Mouse (Mus musculus): ENCODE data around the gene Ing3.

The Ing3 gene

DNA sequence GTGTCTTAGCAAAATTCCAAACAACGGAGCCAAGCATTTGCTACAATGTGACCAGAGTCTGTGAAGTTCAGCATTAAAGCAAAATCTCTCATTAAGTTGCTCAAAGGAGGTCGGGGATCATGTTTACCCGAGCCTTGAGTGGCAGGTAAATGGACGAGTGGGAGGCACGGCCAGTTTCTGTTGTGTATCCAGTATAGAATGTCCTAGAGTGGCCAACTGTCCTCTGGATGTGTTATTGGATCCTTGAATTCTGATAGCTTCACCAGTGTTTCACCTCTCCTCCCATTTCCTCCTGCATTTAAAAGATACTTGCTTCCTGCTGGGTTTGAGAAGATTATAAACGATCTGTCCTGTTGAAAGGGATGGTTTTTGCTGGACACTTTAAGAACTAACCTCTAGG, 50.7 kb downstream of the Ing3 start:
- Histone ChIP-seq H3K4me3 (replicated peaks; ENCODE audit: low read length) (no peak overlapping the region), H3K27me3 (ENCODE audit: insufficient read depth, low read length) (peaks cover 11% of the 10 kb centered on the region), H3K4me1 (replicated peaks; ENCODE audit: low read depth, low read length) (peaks cover 36% of the 10 kb centered on the region), H3K9me3 (ENCODE audit: low read length) (no peaks in the 10 kb centered on the region), H3K36me3 (ENCODE audit: insufficient read depth, low read length) (no peaks in the 10 kb centered on the region)
- TF ChIP-seq POU5F1 (IDR thresholded peaks at IDR 0.05; ENCODE audit: borderline replicate concordance, low read length), result no peak
- no peak for TF ChIP-seq NANOG (IDR thresholded peaks at IDR 0.05; ENCODE audit: borderline replicate concordance, low read length)
- no peak for TF ChIP-seq CTCF (conservative IDR thresholded peaks at IDR 0.05; ENCODE audit: low read length)

DNA sequence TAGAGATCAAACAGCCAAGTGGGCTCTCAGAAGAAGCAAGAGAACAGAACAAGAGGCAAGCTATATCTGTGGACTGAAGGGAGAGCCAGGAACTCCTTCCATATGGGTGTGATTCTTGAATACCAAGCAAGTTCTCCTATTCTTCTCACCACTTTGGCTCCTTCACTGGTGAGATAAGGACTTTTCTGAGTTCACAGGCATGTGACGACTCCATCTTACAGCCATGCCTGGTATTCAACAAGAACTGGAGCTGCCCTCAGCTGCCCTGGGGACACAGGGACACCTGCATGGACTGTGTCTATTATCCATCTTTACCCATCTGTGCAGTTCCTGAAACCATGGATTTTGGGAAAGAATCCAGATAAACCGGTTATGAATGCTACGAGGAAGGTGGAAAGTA, 51.5 kb downstream of the Ing3 start:
- TF ChIP-seq CTCF (conservative IDR thresholded peaks at IDR 0.05; ENCODE audit: low read length), result no peak
- no peaks in the 10 kb centered on the region for H3K36me3 ChIP-seq (ENCODE audit: insufficient read depth, low read length)
- H3K27me3 ChIP-seq (ENCODE audit: insufficient read depth, low read length), result peaks cover 11% of the 10 kb centered on the region
- peaks cover 36% of the 10 kb centered on the region for H3K4me1 ChIP-seq (replicated peaks; ENCODE audit: low read depth, low read length)
- H3K9me3 ChIP-seq (ENCODE audit: low read length), result no peaks in the 10 kb centered on the region
- H3K4me3 ChIP-seq (replicated peaks; ENCODE audit: low read length), result no peak overlapping the region

DNA sequence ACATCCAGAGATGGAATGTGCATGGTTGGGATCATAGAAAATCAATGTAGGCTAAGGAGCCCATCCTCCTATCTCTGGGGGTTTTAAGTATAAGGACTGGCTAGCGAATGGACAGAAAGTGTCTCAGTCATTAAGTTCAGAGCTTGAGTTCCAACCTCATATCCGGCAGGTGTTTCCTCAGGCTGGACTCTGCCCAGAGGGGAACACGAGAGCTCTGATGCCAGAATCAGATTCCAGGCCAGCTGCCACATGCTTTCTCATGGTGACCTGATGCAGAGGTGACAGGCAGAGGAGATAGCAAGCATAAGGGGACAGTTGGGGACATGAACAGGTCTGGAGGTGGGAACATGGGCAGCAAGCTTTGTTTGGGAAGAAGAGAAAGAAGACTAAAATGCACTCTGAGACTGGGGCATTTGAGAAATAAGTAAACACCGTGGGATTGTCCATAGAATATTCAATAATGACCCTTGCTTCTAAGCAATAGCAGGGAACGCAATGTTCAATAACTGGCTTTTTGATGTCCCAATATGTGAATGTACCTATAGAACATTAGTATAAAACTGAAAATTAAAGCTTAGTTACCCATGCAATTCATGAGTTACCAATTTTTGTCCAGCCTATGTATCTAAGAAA, 52.0 kb downstream of the Ing3 start:
- no peak overlapping the region for H3K4me3 ChIP-seq (replicated peaks; ENCODE audit: low read length)
- peaks cover 11% of the 10 kb centered on the region for H3K27me3 ChIP-seq (ENCODE audit: insufficient read depth, low read length)
- no peaks in the 10 kb centered on the region for H3K36me3 ChIP-seq (ENCODE audit: insufficient read depth, low read length)
- TF ChIP-seq POU5F1 (IDR thresholded peaks at IDR 0.05; ENCODE audit: borderline replicate concordance, low read length), result no peak
- TF ChIP-seq CTCF (conservative IDR thresholded peaks at IDR 0.05; ENCODE audit: low read length), result no peak
- no peak for TF ChIP-seq NANOG (IDR thresholded peaks at IDR 0.05; ENCODE audit: borderline replicate concordance, low read length)
- peaks cover 36% of the 10 kb centered on the region for H3K4me1 ChIP-seq (replicated peaks; ENCODE audit: low read depth, low read length)
- H3K9me3 ChIP-seq (ENCODE audit: low read length), result no peaks in the 10 kb centered on the region

DNA sequence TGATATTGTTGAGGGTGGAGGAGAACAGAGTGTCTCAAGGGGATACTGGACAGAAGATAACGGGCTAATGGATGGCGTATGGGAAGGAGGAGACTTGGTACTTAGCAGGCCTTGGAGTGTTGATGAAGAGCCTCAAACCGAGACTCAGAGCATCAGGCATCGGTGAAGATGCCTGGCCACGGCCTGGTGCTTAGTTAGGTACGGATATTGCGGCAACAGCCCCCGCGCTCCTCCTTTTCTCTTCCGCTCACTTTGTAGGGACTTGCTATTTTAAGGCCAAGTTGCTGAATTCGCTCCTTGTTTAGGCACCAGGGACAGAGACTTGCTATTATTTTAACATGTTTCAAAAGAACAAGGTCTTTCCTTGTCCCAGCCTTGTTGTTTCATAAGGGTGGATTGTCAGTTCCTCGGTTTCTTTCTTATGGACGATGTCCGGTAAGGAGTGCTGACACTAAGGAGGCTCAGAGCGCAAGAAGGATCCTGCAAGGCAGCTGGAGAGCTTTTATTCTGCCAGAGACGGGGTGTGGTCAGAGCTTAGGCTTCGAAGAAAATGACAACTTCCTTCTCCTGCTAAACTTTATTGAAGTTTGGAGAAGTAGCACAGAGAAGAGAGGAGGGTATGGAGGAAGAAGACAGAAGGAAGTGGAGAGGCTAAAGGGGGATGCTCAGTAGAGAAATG, 53.3 kb downstream of the Ing3 start:
- Histone ChIP-seq H3K36me3 (ENCODE audit: insufficient read depth, low read length) (no peaks in the 10 kb centered on the region), H3K4me1 (replicated peaks; ENCODE audit: low read depth, low read length) (peaks cover 42% of the 10 kb centered on the region), H3K9me3 (ENCODE audit: low read length) (no peaks in the 10 kb centered on the region), H3K4me3 (replicated peaks; ENCODE audit: low read length) (0 out of 2 replicates have a peak overlapping the region, but pooled peaks have one; percentile 14), H3K27me3 (ENCODE audit: insufficient read depth, low read length) (peaks cover 11% of the 10 kb centered on the region)
- TF ChIP-seq POU5F1 (IDR thresholded peaks at IDR 0.05; ENCODE audit: borderline replicate concordance, low read length) (no peak), NANOG (IDR thresholded peaks at IDR 0.05; ENCODE audit: borderline replicate concordance, low read length) (no peak), CTCF (conservative IDR thresholded peaks at IDR 0.05; ENCODE audit: low read length) (no peak)

DNA sequence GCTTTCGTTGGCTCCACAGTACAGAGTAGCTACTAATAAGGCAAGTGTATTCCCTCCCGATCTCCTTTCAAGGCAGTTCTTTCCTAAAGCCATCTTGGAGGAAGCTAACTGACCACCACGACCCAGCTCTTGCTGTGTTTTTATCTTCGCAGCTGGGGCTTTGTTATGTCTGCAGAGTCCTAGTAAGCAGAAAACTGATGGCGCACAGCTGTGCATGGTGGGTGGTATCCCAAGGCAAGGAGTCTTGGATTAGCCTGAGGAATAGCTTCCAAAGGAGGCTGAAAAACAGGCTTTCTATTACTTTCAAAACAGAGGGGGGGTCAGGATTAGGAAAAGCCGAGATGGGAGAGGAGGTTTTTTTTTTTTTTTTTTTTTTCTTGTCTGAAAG, 53.8 kb downstream of the Ing3 start:
- H3K27me3 ChIP-seq (ENCODE audit: insufficient read depth, low read length), result peaks cover 11% of the 10 kb centered on the region
- TF ChIP-seq NANOG (IDR thresholded peaks at IDR 0.05; ENCODE audit: borderline replicate concordance, low read length), result peak; percentile 58; the same call in 1 of the 2 replicates
- TF ChIP-seq CTCF (conservative IDR thresholded peaks at IDR 0.05; ENCODE audit: low read length), result no peak
- 0 out of 2 replicates have a peak overlapping the region, but pooled peaks have one; percentile 14 for H3K4me3 ChIP-seq (replicated peaks; ENCODE audit: low read length)
- peaks cover 44% of the 10 kb centered on the region for H3K4me1 ChIP-seq (replicated peaks; ENCODE audit: low read depth, low read length)
- no peaks in the 10 kb centered on the region for H3K36me3 ChIP-seq (ENCODE audit: insufficient read depth, low read length)
- H3K9me3 ChIP-seq (ENCODE audit: low read length), result no peaks in the 10 kb centered on the region

DNA sequence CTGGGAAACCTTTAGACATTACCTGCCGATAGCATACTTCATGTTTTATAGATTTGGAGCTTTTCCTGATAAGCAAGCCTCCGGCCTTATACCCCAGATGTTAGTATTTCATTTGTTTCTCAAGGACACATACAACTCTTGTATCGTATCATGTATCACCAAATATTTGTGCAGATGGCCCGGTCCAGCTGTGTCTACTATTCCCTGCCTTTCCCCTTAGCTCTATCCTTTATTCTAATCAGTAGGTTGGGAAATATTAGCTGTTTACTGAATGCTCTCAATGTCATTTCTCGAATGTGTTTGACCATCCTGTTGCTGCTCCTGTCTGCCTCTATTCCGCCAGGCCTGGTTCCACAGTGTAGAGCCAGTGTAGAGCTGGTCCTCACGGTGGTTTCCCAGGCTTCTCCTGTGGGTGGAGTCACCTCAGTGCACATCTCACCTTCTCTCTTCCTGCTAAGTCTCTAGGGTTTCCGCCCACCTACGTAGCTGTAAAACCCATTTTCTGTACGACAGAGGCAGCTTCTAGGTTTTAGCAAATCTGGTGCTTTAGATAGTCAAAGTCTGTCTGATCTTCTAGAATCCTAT, 54.7 kb downstream of the Ing3 start:
- H3K4me1 ChIP-seq (replicated peaks; ENCODE audit: low read depth, low read length), result peaks cover 41% of the 10 kb centered on the region
- peaks cover 11% of the 10 kb centered on the region for H3K27me3 ChIP-seq (ENCODE audit: insufficient read depth, low read length)
- no peaks in the 10 kb centered on the region for H3K36me3 ChIP-seq (ENCODE audit: insufficient read depth, low read length)
- no peak overlapping the region for H3K4me3 ChIP-seq (replicated peaks; ENCODE audit: low read length)
- H3K9me3 ChIP-seq (ENCODE audit: low read length), result no peaks in the 10 kb centered on the region
- TF ChIP-seq CTCF (conservative IDR thresholded peaks at IDR 0.05; ENCODE audit: low read length) (no peak), NANOG (IDR thresholded peaks at IDR 0.05; ENCODE audit: borderline replicate concordance, low read length) (no peak)

DNA sequence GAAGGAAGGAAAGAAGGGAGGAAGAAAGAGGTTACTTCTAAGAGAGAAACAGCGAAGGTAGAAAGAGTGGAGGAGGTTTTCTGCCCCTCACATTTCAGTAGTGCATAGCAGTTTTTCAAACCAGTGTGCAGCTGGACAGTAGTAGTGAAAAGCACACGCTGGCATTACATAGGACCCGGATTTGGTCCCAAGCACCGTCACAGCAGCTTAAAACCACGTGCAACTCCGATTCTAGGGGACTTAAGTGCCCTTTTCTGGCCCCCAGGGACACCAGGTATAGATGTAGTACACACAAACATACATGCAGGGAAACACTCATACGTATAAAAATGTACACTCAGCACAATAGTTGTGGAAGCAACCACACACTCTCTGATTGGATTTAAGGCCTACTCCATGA, 59.0 kb downstream of the Ing3 start:
- TF ChIP-seq CTCF (conservative IDR thresholded peaks at IDR 0.05; ENCODE audit: low read length) (no peak), POU5F1 (IDR thresholded peaks at IDR 0.05; ENCODE audit: borderline replicate concordance, low read length) (no peak), NANOG (IDR thresholded peaks at IDR 0.05; ENCODE audit: borderline replicate concordance, low read length) (no peak)
- H3K36me3 ChIP-seq (ENCODE audit: insufficient read depth, low read length), result no peaks in the 10 kb centered on the region

DNA sequence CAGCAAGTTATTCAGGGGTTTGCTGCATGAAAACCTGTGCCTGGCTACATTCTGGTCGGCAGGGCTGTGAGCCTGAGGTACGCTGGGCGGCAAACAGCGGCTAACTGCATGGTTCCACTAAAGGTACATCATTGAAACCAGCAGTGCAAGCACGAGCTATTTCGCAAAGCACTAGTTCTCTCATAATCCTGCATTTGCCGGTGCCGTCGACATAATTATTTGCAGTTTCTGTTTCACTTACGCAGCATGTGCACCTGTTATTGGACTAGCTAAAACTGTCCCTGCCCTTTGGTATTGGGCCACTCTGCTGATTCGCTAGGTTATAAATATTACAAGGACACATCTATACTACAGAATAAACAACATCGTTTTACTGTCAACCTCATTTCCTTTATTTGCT, 60.9 kb downstream of the Ing3 start:
- Histone ChIP-seq H3K27me3 (ENCODE audit: insufficient read depth, low read length) (no peaks in the 10 kb centered on the region), H3K4me3 (replicated peaks; ENCODE audit: low read length) (no peak overlapping the region), H3K4me1 (replicated peaks; ENCODE audit: low read depth, low read length) (peaks cover 37% of the 10 kb centered on the region), H3K9me3 (ENCODE audit: low read length) (no peaks in the 10 kb centered on the region), H3K36me3 (ENCODE audit: insufficient read depth, low read length) (no peaks in the 10 kb centered on the region)
- TF ChIP-seq POU5F1 (IDR thresholded peaks at IDR 0.05; ENCODE audit: borderline replicate concordance, low read length) (no peak), NANOG (IDR thresholded peaks at IDR 0.05; ENCODE audit: borderline replicate concordance, low read length) (no peak), CTCF (conservative IDR thresholded peaks at IDR 0.05; ENCODE audit: low read length) (no peak)

More for the DNA sequence above, 59.0 kb downstream of the Ing3 start:
- Histone ChIP-seq H3K9me3 (ENCODE audit: low read length) (no peaks in the 10 kb centered on the region), H3K4me3 (replicated peaks; ENCODE audit: low read length) (no peak overlapping the region), H3K4me1 (replicated peaks; ENCODE audit: low read depth, low read length) (peaks cover 37% of the 10 kb centered on the region), H3K27me3 (ENCODE audit: insufficient read depth, low read length) (no peaks in the 10 kb centered on the region)
